Mouse (Mus musculus) small intestine, adult 2 months (tissue): ENCODE results near the gene Rho. TPM values are rescaled to one million over a fixed set of nuclear protein-coding genes. Genes with fewer than 3 reads are reported as not detected.

Source experiments
- H3K27ac ChIP-seq: fragments of 200-500 bp; 2 replicates; pipeline ENCODE4 v1.5.1; 2012; ENCODE audit warnings: low read depth, low read length, control low read depth, inconsistent platforms; ENCODE audit not compliant: insufficient read depth
- H3K27me3 ChIP-seq: fragments of 200-500 bp; 2 replicates; pipeline ENCODE4 v1.6.1; 2012; ENCODE audit warnings: mild to moderate bottlenecking, moderate library complexity, low read length, inconsistent platforms; ENCODE audit not compliant: control insufficient read depth, insufficient read depth
- H3K36me3 ChIP-seq: fragments of 200-500 bp; 2 replicates; pipeline ENCODE4 v1.6.1; 2012; ENCODE audit warnings: mild to moderate bottlenecking, low read length, control low read depth, inconsistent platforms; ENCODE audit not compliant: control insufficient read depth, insufficient read depth
- H3K4me1 ChIP-seq: fragments of 200-500 bp; 2 replicates; pipeline ENCODE4 v1.6.1; 2012; ENCODE audit warnings: low read length, inconsistent platforms, mixed read lengths; ENCODE audit not compliant: control insufficient read depth, insufficient read depth, insufficient read length
- H3K4me3 ChIP-seq: fragments of 200-500 bp; 2 replicates; pipeline ENCODE4 v1.5.1; 2012; ENCODE audit warnings: low read depth, mild to moderate bottlenecking, control low read depth, inconsistent platforms, low read length, moderate library complexity
- CTCF ChIP-seq: fragments of 200-500 bp; IDR thresholded peaks from 2 replicates; pipeline ENCODE4 v1.5.1; 2012; ENCODE audit warnings: low read depth, mild to moderate bottlenecking, control low read depth, inconsistent platforms, low read length, moderate library complexity, mixed read lengths; ENCODE audit not compliant: insufficient replicate concordance, insufficient read length; ENCODE audit errors: extremely low read depth
- POLR2A ChIP-seq: fragments of 200-500 bp; IDR thresholded peaks from 2 replicates; pipeline ENCODE4 v1.6.1; 2012; ENCODE audit warnings: low read depth, mild to moderate bottlenecking, control low read depth, inconsistent platforms, low read length, moderate library complexity
- WGBS: fragments of 180-500 bp; shearing (Covaris S2); methylation state at CpG from one replicate; pipeline ENCODE4 v1.1.7; 2018; 5-methylcytosine and 5-hydroxymethylcytosine counted together
- polyA plus RNA-seq: library from polyadenylated mRNA; depleted of rRNA; stranded (reverse); fragments of >200 nt; gene quantifications from 2 replicates; pipeline ENCODE4 v1.2.3, GENCODE M21; 2012

Rho gene
- polyA plus RNA-seq, 1 experiment = 0.35 TPM

GRCm38 (mm10) chr6:115927292-115928242, 4.0 kb upstream of the Rho start:
- H3K4me3 ChIP-seq = no peak overlapping the region
- TF ChIP-seq CTCF (no peak), POLR2A (no peak)
- H3K4me1 ChIP-seq = no peaks in the 10 kb centered on the region
- WGBS = 82% methylated on average over 10 of the region's 10 CpGs
- H3K27ac ChIP-seq = no peak overlapping the region
- H3K36me3 ChIP-seq = no peaks in the 10 kb centered on the region
- H3K27me3 ChIP-seq = no peaks in the 10 kb centered on the region

- H3K4me1 ChIP-seq = no peaks in the 10 kb centered on the region
- no peaks in the 10 kb centered on the region for H3K36me3 ChIP-seq
- H3K27me3 ChIP-seq = no peaks in the 10 kb centered on the region
- WGBS = 63% methylated on average over 5 of the region's 5 CpGs
- TF ChIP-seq POLR2A (no peak), CTCF (no peak)
- H3K27ac ChIP-seq = no peak overlapping the region
- no peak overlapping the region for H3K4me3 ChIP-seq
Observed at GRCm38 (mm10) chr6:115930018-115930417, 1.5 kb upstream of the Rho start.

- no peak overlapping the region for H3K27ac ChIP-seq
- no peaks in the 10 kb centered on the region for H3K36me3 ChIP-seq
- WGBS = 78% methylated on average over 3 of the region's 3 CpGs
- no peaks in the 10 kb centered on the region for H3K4me1 ChIP-seq
- no peak overlapping the region for H3K4me3 ChIP-seq
- TF ChIP-seq CTCF (no peak), POLR2A (no peak)
- no peaks in the 10 kb centered on the region for H3K27me3 ChIP-seq
Observed at GRCm38 (mm10) chr6:115932391-115932790, 843 bp downstream of the Rho start.

- Histone ChIP-seq H3K4me3 (no peak overlapping the region), H3K27me3 (no peaks in the 10 kb centered on the region), H3K36me3 (no peaks in the 10 kb centered on the region), H3K27ac (no peak overlapping the region), H3K4me1 (no peaks in the 10 kb centered on the region; the same call in 1 of the 2 replicates)
- WGBS = 80% methylated on average over 8 of the region's 8 CpGs
- TF ChIP-seq CTCF (no peak), POLR2A (no peak)
Observed at GRCm38 (mm10) chr6:115935544-115935943, 4.0 kb downstream of the Rho start.

GRCm38 (mm10) chr6:115938011-115938410, 6.5 kb downstream of the Rho start:
- TF ChIP-seq CTCF (no peak), POLR2A (no peak)
- no peaks in the 10 kb centered on the region for H3K36me3 ChIP-seq
- H3K4me1 ChIP-seq = no peaks in the 10 kb centered on the region; the same call in 1 of the 2 replicates
- no peak overlapping the region for H3K4me3 ChIP-seq
- H3K27ac ChIP-seq = no peak overlapping the region
- WGBS = 93% methylated on average over 2 of the region's 2 CpGs
- H3K27me3 ChIP-seq = no peaks in the 10 kb centered on the region

GRCm38 (mm10) chr6:115938798-115939197, 7.2 kb downstream of the Rho start:
- Histone ChIP-seq H3K27ac (no peak overlapping the region), H3K4me3 (no peak overlapping the region), H3K4me1 (no peaks in the 10 kb centered on the region; the same call in 1 of the 2 replicates), H3K36me3 (no peaks in the 10 kb centered on the region), H3K27me3 (no peaks in the 10 kb centered on the region)
- whole genome bisulfite sequencing = 63% methylated on average over 1 of the region's 1 CpGs
- TF ChIP-seq CTCF (no peak), POLR2A (no peak)

GRCm38 (mm10) chr6:115940603-115941002, 9.1 kb downstream of the Rho start:
- 21% methylated on average over 1 of the region's 1 CpGs for WGBS
- H3K27me3 ChIP-seq = no peaks in the 10 kb centered on the region
- no peaks in the 10 kb centered on the region; the same call in 1 of the 2 replicates for H3K4me1 ChIP-seq
- TF ChIP-seq POLR2A (no peak), CTCF (no peak)
- no peak overlapping the region for H3K4me3 ChIP-seq
- no peak overlapping the region for H3K27ac ChIP-seq
- H3K36me3 ChIP-seq = no peaks in the 10 kb centered on the region
